Mouse (Mus musculus) liver, embryonic 15.5 days (tissue): ENCODE measurements at regions not wholly inside any gene's neighbourhood (a gene's known extent, or its start where the extent isn't known, plus 50 kb on each side); places are given as distances from the start of the nearest gene placed in this dataset.

ENCODE experiments used
- ATAC-seq: fragments of 200-750 bp; cut with Nextera tagmentation; 2 replicates; pipeline ENCODE4 v1.8.0; 2017; ENCODE audit warnings: moderate number of reproducible peaks, mild to moderate bottlenecking, moderate library complexity; ENCODE audit not compliant: insufficient read depth
- H3K27ac ChIP-seq: fragments of 300-500 bp; sonication (generic); replicated peaks from 2 replicates; pipeline ENCODE4 v1.5.1; 2015; ENCODE audit warnings: mild to moderate bottlenecking, inconsistent platforms
- H3K27me3 ChIP-seq: fragments of 300-500 bp; sonication (generic); 2 replicates; pipeline ENCODE4 v1.6.1; 2015; ENCODE audit warnings: mild to moderate bottlenecking, inconsistent platforms
- H3K36me3 ChIP-seq: fragments of 300-500 bp; sonication (generic); replicated peaks from 2 replicates; pipeline ENCODE4 v1.6.1; 2015; ENCODE audit warnings: moderate library complexity, mild to moderate bottlenecking, inconsistent platforms
- H3K4me1 ChIP-seq: fragments of 300-500 bp; sonication (generic); replicated peaks from 2 replicates; pipeline ENCODE4 v1.6.1; 2015; ENCODE audit warnings: inconsistent platforms
- H3K4me2 ChIP-seq: fragments of 300-500 bp; sonication (generic); 2 replicates; pipeline ENCODE4 v1.6.1; 2015; ENCODE audit warnings: moderate library complexity, mild to moderate bottlenecking, inconsistent platforms
- H3K4me3 ChIP-seq: fragments of 300-500 bp; sonication (generic); replicated peaks from 2 replicates; pipeline ENCODE4 v1.5.1; 2015; ENCODE audit warnings: mild to moderate bottlenecking, inconsistent platforms
- H3K9ac ChIP-seq: fragments of 300-500 bp; sonication (generic); 2 replicates; pipeline ENCODE4 v1.6.1; 2015; ENCODE audit warnings: moderate library complexity, mild to moderate bottlenecking, inconsistent platforms
- H3K9me3 ChIP-seq: fragments of 300-500 bp; sonication (generic); replicated peaks from 2 replicates; pipeline ENCODE4 v1.6.1; 2016; ENCODE audit warnings: inconsistent platforms
- WGBS: fragments of 180-500 bp; shearing (Covaris S2); methylation state at CpG from one replicate; pipeline ENCODE4 v1.1.7; 2015; ENCODE audit warnings: mixed read lengths; ENCODE audit not compliant: insufficient replicate concordance; 5-methylcytosine and 5-hydroxymethylcytosine counted together

GRCm38 (mm10) chr6:100176914-100177560 lies 110.2 kb downstream of the Rybp start:
- Histone ChIP-seq H3K27me3 (no peaks in the 10 kb centered on the region), H3K36me3 (no peaks in the 10 kb centered on the region), H3K9ac (no peak overlapping the region), H3K4me3 (no peak overlapping the region), H3K4me2 (no peak overlapping the region), H3K27ac (no peak overlapping the region), H3K9me3 (no peaks in the 10 kb centered on the region), H3K4me1 (peaks cover 25% of the 10 kb centered on the region)
- 72% methylated on average over 11 of the region's 11 CpGs for WGBS
- no peak for ATAC-seq

- Histone ChIP-seq H3K9me3 (no peaks in the 10 kb centered on the region), H3K36me3 (no peaks in the 10 kb centered on the region), H3K4me2 (peak overlapping the region; percentile 38), H3K27ac (no peak overlapping the region), H3K4me3 (no peak overlapping the region), H3K27me3 (peaks cover 4% of the 10 kb centered on the region; the same call in 1 of the 2 replicates), H3K9ac (no peak overlapping the region), H3K4me1 (peaks cover 16% of the 10 kb centered on the region)
- ATAC-seq: peak; percentile 56
- 3% methylated on average over 22 of the region's 22 CpGs for WGBS
These were observed 116.5 kb downstream of the Rybp start for GRCm38 (mm10) chr6:100170711-100171348.

GRCm38 (mm10) chr6:100167321-100167720 lies 120.0 kb downstream of the Rybp start:
- Histone ChIP-seq H3K27ac (no peak overlapping the region), H3K9me3 (no peaks in the 10 kb centered on the region), H3K27me3 (peaks cover 16% of the 10 kb centered on the region; the same call in 1 of the 2 replicates), H3K4me2 (no peak overlapping the region), H3K4me1 (peaks cover 30% of the 10 kb centered on the region), H3K9ac (no peak overlapping the region), H3K4me3 (no peak overlapping the region), H3K36me3 (no peaks in the 10 kb centered on the region)
- WGBS: 47% methylated on average over 5 of the region's 5 CpGs
- no peak for ATAC-seq

- H3K9ac ChIP-seq: no peak overlapping the region
- no peak for ATAC-seq
- peaks cover 22% of the 10 kb centered on the region for H3K4me1 ChIP-seq
- no peak overlapping the region for H3K4me2 ChIP-seq
- WGBS: 25% methylated on average over 3 of the region's 3 CpGs
- no peaks in the 10 kb centered on the region for H3K9me3 ChIP-seq
- H3K4me3 ChIP-seq: no peak overlapping the region
- H3K36me3 ChIP-seq: no peaks in the 10 kb centered on the region
- peaks cover 20% of the 10 kb centered on the region; the same call in 1 of the 2 replicates for H3K27me3 ChIP-seq
- no peak overlapping the region for H3K27ac ChIP-seq
These were observed 121.5 kb downstream of the Rybp start for GRCm38 (mm10) chr6:100165746-100166145.

- Histone ChIP-seq H3K27me3 (peaks cover 16% of the 10 kb centered on the region; the same call in 1 of the 2 replicates), H3K4me2 (no peak overlapping the region), H3K36me3 (no peaks in the 10 kb centered on the region), H3K4me3 (no peak overlapping the region), H3K9me3 (no peaks in the 10 kb centered on the region), H3K27ac (no peak overlapping the region), H3K4me1 (peaks cover 14% of the 10 kb centered on the region), H3K9ac (no peak overlapping the region)
- ATAC-seq: no peak
- 35% methylated on average over 4 of the region's 4 CpGs for WGBS
These were observed 123.1 kb downstream of the Rybp start for GRCm38 (mm10) chr6:100164162-100164561.

- H3K4me3 ChIP-seq: no peak overlapping the region
These were observed 123.5 kb downstream of the Rybp start for GRCm38 (mm10) chr6:100163814-100164130.

GRCm38 (mm10) chr6:100162961-100163813 lies 124.1 kb downstream of the Rybp start:
- H3K9me3 ChIP-seq: no peaks in the 10 kb centered on the region
- no peak overlapping the region; the same call in 1 of the 2 replicates for H3K9ac ChIP-seq
- no peak overlapping the region for H3K27ac ChIP-seq
- H3K36me3 ChIP-seq: no peaks in the 10 kb centered on the region
- H3K27me3 ChIP-seq: peaks cover 16% of the 10 kb centered on the region; the same call in 1 of the 2 replicates
- H3K4me1 ChIP-seq: peaks cover 14% of the 10 kb centered on the region
- WGBS: 15% methylated on average over 17 of the region's 17 CpGs
- peak; percentile 61 for ATAC-seq
- H3K4me2 ChIP-seq: peak overlapping the region; percentile 37
- no peak overlapping the region for H3K4me3 ChIP-seq

More at GRCm38 (mm10) chr6:100163814-100164130, 123.5 kb downstream of the Rybp start:
- Histone ChIP-seq H3K9me3 (no peaks in the 10 kb centered on the region), H3K36me3 (no peaks in the 10 kb centered on the region), H3K27ac (no peak overlapping the region), H3K4me1 (peaks cover 14% of the 10 kb centered on the region), H3K4me2 (peak overlapping the region; percentile 37; the same call in 1 of the 2 replicates), H3K9ac (no peak overlapping the region), H3K27me3 (peaks cover 16% of the 10 kb centered on the region; the same call in 1 of the 2 replicates)
- no peak for ATAC-seq
- WGBS: 40% methylated on average over 5 of the region's 5 CpGs

GRCm38 (mm10) chr6:100160670-100161069 lies 126.6 kb downstream of the Rybp start:
- ATAC-seq: no peak
- Histone ChIP-seq H3K4me1 (peaks cover 18% of the 10 kb centered on the region), H3K27ac (no peak overlapping the region), H3K4me3 (no peak overlapping the region), H3K27me3 (peaks cover 20% of the 10 kb centered on the region; the same call in 1 of the 2 replicates), H3K9me3 (no peaks in the 10 kb centered on the region), H3K9ac (no peak overlapping the region), H3K36me3 (no peaks in the 10 kb centered on the region), H3K4me2 (no peak overlapping the region)
- WGBS: 64% methylated on average over 8 of the region's 8 CpGs

- no peak overlapping the region for H3K4me2 ChIP-seq
- no peak overlapping the region for H3K9ac ChIP-seq
- H3K36me3 ChIP-seq: no peaks in the 10 kb centered on the region
- H3K4me3 ChIP-seq: no peak overlapping the region
- ATAC-seq: no peak
- peaks cover 20% of the 10 kb centered on the region; the same call in 1 of the 2 replicates for H3K27me3 ChIP-seq
- WGBS: 44% methylated on average over 4 of the region's 4 CpGs
- H3K9me3 ChIP-seq: no peaks in the 10 kb centered on the region
- no peak overlapping the region for H3K27ac ChIP-seq
- H3K4me1 ChIP-seq: peaks cover 24% of the 10 kb centered on the region
These were observed 127.5 kb downstream of the Rybp start for GRCm38 (mm10) chr6:100159817-100160216.

- Histone ChIP-seq H3K27ac (no peak overlapping the region), H3K4me3 (no peak overlapping the region), H3K4me2 (no peak overlapping the region), H3K9me3 (no peaks in the 10 kb centered on the region), H3K36me3 (no peaks in the 10 kb centered on the region), H3K4me1 (peaks cover 24% of the 10 kb centered on the region), H3K9ac (no peak overlapping the region), H3K27me3 (peaks cover 20% of the 10 kb centered on the region; the same call in 1 of the 2 replicates)
- 43% methylated on average over 1 of the region's 1 CpGs for WGBS
- ATAC-seq: no peak
These were observed 128.0 kb downstream of the Rybp start for GRCm38 (mm10) chr6:100159246-100159645.

- Histone ChIP-seq H3K9me3 (no peaks in the 10 kb centered on the region), H3K4me3 (no peak overlapping the region), H3K4me2 (no peak overlapping the region), H3K27me3 (peaks cover 8% of the 10 kb centered on the region; the same call in 1 of the 2 replicates), H3K9ac (no peak overlapping the region), H3K4me1 (peaks cover 9% of the 10 kb centered on the region), H3K36me3 (no peaks in the 10 kb centered on the region), H3K27ac (no peak overlapping the region)
- 31% methylated on average over 7 of the region's 7 CpGs for WGBS
- no peak for ATAC-seq
These were observed 130.0 kb downstream of the Rybp start for GRCm38 (mm10) chr6:100157288-100157687.
